Mouse (Mus musculus): ENCODE data around the gene Olfr827. TPM values are rescaled to one million over a fixed set of nuclear protein-coding genes. Genes with fewer than 3 reads are reported as not detected.

Gene Olfr827
- polyA plus RNA-seq, 1 experiment from 2014 or later = not detected

DNA sequence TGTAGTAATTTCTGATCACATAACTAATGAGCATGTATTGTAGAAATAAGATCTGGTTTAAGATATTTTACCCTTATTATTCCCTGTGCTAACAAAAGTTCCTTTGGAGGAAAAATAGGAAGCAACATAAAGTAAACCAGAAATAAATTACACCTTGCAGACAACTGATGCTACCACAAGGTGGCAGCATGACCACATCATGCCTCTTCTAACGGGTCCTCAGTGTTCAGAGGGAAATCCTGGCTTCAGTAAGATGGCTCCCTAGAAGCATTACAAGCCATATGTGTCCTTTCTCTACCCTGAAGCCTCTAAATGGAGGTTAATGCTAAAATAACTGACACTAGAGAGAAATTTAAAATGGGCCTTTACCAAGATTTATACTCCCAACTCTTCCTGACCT lies 14.0 kb upstream of the Olfr827 start:
- no peaks in the 10 kb centered on the region for H3K9me3 ChIP-seq (ENCODE audit: control insufficient read depth, low read depth, low read length)
- no peaks in the 10 kb centered on the region for H3K36me3 ChIP-seq (ENCODE audit: control insufficient read depth, insufficient read depth, low read length)
- no peak overlapping the region for H3K27ac ChIP-seq (ENCODE audit: low read length)
- H3K4me2 ChIP-seq (replicated peaks; ENCODE audit: low read depth, low read length) = no peak overlapping the region
- H3K27me3 ChIP-seq (ENCODE audit: control insufficient read depth, insufficient read depth, low read length) = no peaks in the 10 kb centered on the region
- H3K4me1 ChIP-seq (ENCODE audit: control insufficient read depth, insufficient read depth, low read length) = no peaks in the 10 kb centered on the region
- H3K9ac ChIP-seq (replicated peaks; ENCODE audit: low read depth, low read length) = no peak overlapping the region
- WGBS = 3% methylated on average over 1 of the region's 1 CpGs
- ATAC-seq (ENCODE audit: insufficient number of reproducible peaks, insufficient read depth, low FRiP score, low read depth) = no peak
- H3K4me3 ChIP-seq (ENCODE audit: low read depth, low read length) = no peak overlapping the region

DNA sequence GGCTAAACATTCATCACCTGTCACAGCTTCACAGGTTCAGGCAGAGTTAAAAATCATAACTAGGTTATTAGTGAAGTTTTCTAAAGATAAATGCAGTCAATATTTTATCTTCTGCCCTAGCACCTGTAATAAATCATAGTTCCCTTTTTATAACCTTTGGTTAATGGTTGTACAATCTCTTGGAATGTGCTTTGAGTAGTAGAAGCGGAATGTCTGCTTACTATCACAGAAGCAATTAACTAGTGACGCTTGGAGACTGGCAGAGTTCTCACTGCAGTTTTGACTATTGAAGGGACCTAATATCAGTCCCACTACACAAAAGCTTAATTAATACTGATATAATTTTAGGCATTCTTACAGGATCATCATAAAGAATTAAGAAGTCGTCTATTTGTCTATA lies 10.8 kb upstream of the Olfr827 start:
- Histone ChIP-seq H3K9me3 (ENCODE audit: control insufficient read depth, low read depth, low read length) (no peaks in the 10 kb centered on the region), H3K4me2 (replicated peaks; ENCODE audit: low read depth, low read length) (no peak overlapping the region), H3K36me3 (ENCODE audit: control insufficient read depth, insufficient read depth, low read length) (no peaks in the 10 kb centered on the region), H3K9ac (replicated peaks; ENCODE audit: low read depth, low read length) (no peak overlapping the region), H3K27ac (ENCODE audit: low read length) (no peak overlapping the region), H3K27me3 (ENCODE audit: control insufficient read depth, insufficient read depth, low read length) (no peaks in the 10 kb centered on the region), H3K4me1 (ENCODE audit: control insufficient read depth, insufficient read depth, low read length) (no peaks in the 10 kb centered on the region), H3K4me3 (ENCODE audit: low read depth, low read length) (no peak overlapping the region)
- WGBS = 47% methylated on average over 3 of the region's 3 CpGs
- ATAC-seq (ENCODE audit: insufficient number of reproducible peaks, insufficient read depth, low FRiP score, low read depth) = no peak

- Histone ChIP-seq H3K36me3 (ENCODE audit: control insufficient read depth, insufficient read depth, low read length) (no peaks in the 10 kb centered on the region), H3K4me2 (replicated peaks; ENCODE audit: low read depth, low read length) (no peak within 1 kb of the TSS), H3K9ac (replicated peaks; ENCODE audit: low read depth, low read length) (no peak within 1 kb of the TSS), H3K4me1 (ENCODE audit: control insufficient read depth, insufficient read depth, low read length) (no peaks in the 10 kb centered on the region), H3K27me3 (ENCODE audit: control insufficient read depth, insufficient read depth, low read length) (no peaks in the 10 kb centered on the region), H3K9me3 (ENCODE audit: control insufficient read depth, low read depth, low read length) (no peaks in the 10 kb centered on the region), H3K4me3 (ENCODE audit: low read depth, low read length) (no peak within 1 kb of the TSS), H3K27ac (ENCODE audit: low read length) (no peak within 1 kb of the TSS)
- WGBS = 73% methylated on average over 1 of the region's 1 CpGs
- ATAC-seq (ENCODE audit: insufficient number of reproducible peaks, insufficient read depth, low FRiP score, low read depth) = no peak
Measured at GRCm38 (mm10) chr10:130184086-130184485, 30.1 kb downstream of the Olfr827 start, which contains the start of gene Olfr826. Gene Olfr826, minus strand, starts transcription at chr10:130184186.

DNA sequence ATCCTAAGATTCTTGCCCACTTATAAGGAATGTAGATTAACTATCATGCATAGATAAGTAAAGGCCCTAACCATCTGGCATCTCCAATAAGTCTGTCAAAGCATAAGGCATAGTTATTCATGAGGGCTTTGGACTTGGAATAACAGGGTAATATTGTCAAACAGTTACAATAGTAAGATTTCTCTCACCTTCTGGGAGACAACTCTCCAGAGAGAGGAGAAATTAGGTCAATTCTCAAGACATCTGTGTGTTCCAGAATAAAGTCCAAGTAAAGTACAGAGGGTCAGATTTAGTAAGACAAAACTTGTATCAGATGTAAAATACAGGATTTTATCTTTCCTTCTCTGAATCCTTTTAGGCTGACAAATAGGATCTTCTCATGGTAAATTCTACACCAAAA lies 47.5 kb downstream of the Olfr827 start, which contains the start of gene Olfr825:
Olfr825 (minus strand) TSS at position 101 of the 400 bp plus-strand sequence.
- ATAC-seq (ENCODE audit: insufficient number of reproducible peaks, insufficient read depth, low FRiP score, low read depth) = no peak
- Histone ChIP-seq H3K27me3 (ENCODE audit: control insufficient read depth, insufficient read depth, low read length) (no peaks in the 10 kb centered on the region), H3K9ac (replicated peaks; ENCODE audit: low read depth, low read length) (no peak within 1 kb of the TSS), H3K27ac (ENCODE audit: low read length) (no peak within 1 kb of the TSS), H3K4me3 (ENCODE audit: low read depth, low read length) (no peak within 1 kb of the TSS), H3K36me3 (ENCODE audit: control insufficient read depth, insufficient read depth, low read length) (no peaks in the 10 kb centered on the region), H3K4me2 (replicated peaks; ENCODE audit: low read depth, low read length) (no peak within 1 kb of the TSS), H3K4me1 (ENCODE audit: control insufficient read depth, insufficient read depth, low read length) (no peaks in the 10 kb centered on the region), H3K9me3 (ENCODE audit: control insufficient read depth, low read depth, low read length) (no peaks in the 10 kb centered on the region)

GRCm38 (mm10) chr10:130165196-130165595 lies 49.0 kb downstream of the Olfr827 start:
- no peak for ATAC-seq (ENCODE audit: insufficient number of reproducible peaks, insufficient read depth, low FRiP score, low read depth)
- H3K9ac ChIP-seq (replicated peaks; ENCODE audit: low read depth, low read length) = no peak overlapping the region
- no peaks in the 10 kb centered on the region for H3K27me3 ChIP-seq (ENCODE audit: control insufficient read depth, insufficient read depth, low read length)

More at GRCm38 (mm10) chr10:130165196-130165595, 49.0 kb downstream of the Olfr827 start:
- Histone ChIP-seq H3K36me3 (ENCODE audit: control insufficient read depth, insufficient read depth, low read length) (no peaks in the 10 kb centered on the region), H3K9me3 (ENCODE audit: control insufficient read depth, low read depth, low read length) (no peaks in the 10 kb centered on the region), H3K4me2 (replicated peaks; ENCODE audit: low read depth, low read length) (no peak overlapping the region), H3K4me3 (ENCODE audit: low read depth, low read length) (no peak overlapping the region), H3K27ac (ENCODE audit: low read length) (no peak overlapping the region), H3K4me1 (ENCODE audit: control insufficient read depth, insufficient read depth, low read length) (no peaks in the 10 kb centered on the region)

Other genes with a start within 250 kb of the Olfr827 start
- gene Olfr819, start 247.1 kb downstream of the Olfr827 start, polyA plus RNA-seq (2014; fragmentation: Nextera tagmentation; extraction: Ambion mirVana) = not detected in 2 replicates
- gene Olfr247, start 238.3 kb downstream of the Olfr827 start, polyA plus RNA-seq (2014; fragmentation: Nextera tagmentation; extraction: Ambion mirVana) = not detected in 2 replicates
- gene Gm10310, start 229.3 kb downstream of the Olfr827 start, polyA plus RNA-seq (2014; fragmentation: Nextera tagmentation; extraction: Ambion mirVana) = not detected in 2 replicates
- gene Olfr820, start 201.8 kb downstream of the Olfr827 start, polyA plus RNA-seq (2014; fragmentation: Nextera tagmentation; extraction: Ambion mirVana) = not detected in 2 replicates
- gene Olfr821, start 184.1 kb downstream of the Olfr827 start, polyA plus RNA-seq (2014; fragmentation: Nextera tagmentation; extraction: Ambion mirVana) = not detected in 2 replicates
- not detected in 2 replicates for gene Olfr822, start 143.2 kb downstream of the Olfr827 start, polyA plus RNA-seq (2014; fragmentation: Nextera tagmentation; extraction: Ambion mirVana)
- gene Olfr823, start 99.0 kb downstream of the Olfr827 start, polyA plus RNA-seq (2014; fragmentation: Nextera tagmentation; extraction: Ambion mirVana) = not detected in 2 replicates
- gene Olfr824, start 84.4 kb downstream of the Olfr827 start, polyA plus RNA-seq (2014; fragmentation: Nextera tagmentation; extraction: Ambion mirVana) = not detected in 2 replicates
- gene Olfr825, start 47.6 kb downstream of the Olfr827 start, polyA plus RNA-seq (2014; fragmentation: Nextera tagmentation; extraction: Ambion mirVana) = not detected in 2 replicates
- gene Olfr826, start 30.2 kb downstream of the Olfr827 start, polyA plus RNA-seq (2014; fragmentation: Nextera tagmentation; extraction: Ambion mirVana) = not detected in 2 replicates
- 0.14 TPM in 1 of 2 replicates, not detected in the other for gene Neurod4, start 65.8 kb upstream of the Olfr827 start, polyA plus RNA-seq (2014; fragmentation: Nextera tagmentation; extraction: Ambion mirVana)
- gene Tespa1, start 108.5 kb upstream of the Olfr827 start, polyA plus RNA-seq (2014; fragmentation: Nextera tagmentation; extraction: Ambion mirVana) = 0.25 and 0.29 TPM in 2 replicates
- gene Vmn2r84, start 179.9 kb upstream of the Olfr827 start, polyA plus RNA-seq (2014; fragmentation: Nextera tagmentation; extraction: Ambion mirVana) = not detected in 2 replicates
- 0.04 TPM in 1 of 2 replicates, not detected in the other for gene Vmn2r85, start 215.3 kb upstream of the Olfr827 start, polyA plus RNA-seq (2014; fragmentation: Nextera tagmentation; extraction: Ambion mirVana)
- gene Vmn2r86, start 241.6 kb upstream of the Olfr827 start, polyA plus RNA-seq (2014; fragmentation: Nextera tagmentation; extraction: Ambion mirVana) = not detected in 2 replicates